In the genomic region with DNA sequence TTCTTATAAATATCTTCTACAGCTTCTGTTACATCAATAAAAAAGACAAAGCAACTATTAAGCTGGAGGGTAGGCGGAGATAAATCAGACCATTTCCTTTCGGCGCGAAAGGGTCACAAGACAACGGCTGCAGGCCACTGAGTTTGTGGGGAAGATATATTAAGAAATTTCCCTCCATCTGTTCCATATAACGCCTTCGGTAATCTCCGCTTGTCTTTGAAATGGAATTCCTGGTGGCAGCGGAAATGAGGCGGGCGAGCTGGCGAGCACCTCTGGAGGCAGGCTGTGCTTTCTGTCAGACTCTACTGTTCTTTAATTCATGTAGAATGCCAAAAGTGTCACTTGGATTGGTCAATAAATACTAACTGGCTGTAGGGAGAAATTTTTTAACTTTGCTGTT, we compare ENCODE assay signal across 14 mouse cellular contexts.
A peak's percentile ranks its signal among the peaks of the same experiment; 100 is the strongest.
DNase-seq lines count a peak whose midpoint lies in the region; ATAC-seq and TF ChIP-seq lines count a peak whose summit lies in the region.
"Had no signal": no experiment of that assay in that cellular context is flagged by ENCODE, and none has a peak within 500 bp of the region (broad histone marks: within the 10 kb centered on the region; RNA-seq: fewer than 3 reads in every experiment).

No protein-coding gene starts in this region.

- no peak for TF ChIP-seq CTCF in kidney, adult 2 months (conservative IDR thresholded peaks at IDR 0.05; ENCODE audit: insufficient read depth, insufficient read length, low read depth, low read length)

- H3K27me3 ChIP-seq in kidney, adult 2 months (replicated peaks; ENCODE audit: control insufficient read depth, insufficient read depth, low read length): no peaks in the 10 kb centered on the region
- no peaks in the 10 kb centered on the region for H3K27me3 ChIP-seq in kidney, embryonic 16.5 days (ENCODE audit: insufficient read depth, low read length)
- H3K27me3 ChIP-seq in neural tube, embryonic 11.5 days (ENCODE audit: control insufficient read depth, insufficient read depth, low read length): no peaks in the 10 kb centered on the region
- H3K27me3 ChIP-seq in neural tube, embryonic 15.5 days (replicated peaks): no peaks in the 10 kb centered on the region
- H3K27me3 ChIP-seq: midbrain, embryonic 15.5 days had no signal

- no peak overlapping the region for H3K9ac ChIP-seq in kidney, embryonic 16.5 days (replicated peaks; ENCODE audit: low read length)
- H3K9ac ChIP-seq in neural tube, embryonic 11.5 days (ENCODE audit: low read length): no peak overlapping the region
- H3K9ac ChIP-seq in neural tube, embryonic 15.5 days (replicated peaks): no peak overlapping the region
- H3K9ac ChIP-seq: liver, embryonic 14.5 days; midbrain, embryonic 15.5 days had no signal

- no peak overlapping the region for H3K4me3 ChIP-seq in kidney, adult 2 months (ENCODE audit: insufficient read depth, low read depth, low read length)
- no peak overlapping the region for H3K4me3 ChIP-seq in kidney, embryonic 16.5 days (ENCODE audit: low read length)
- H3K4me3 ChIP-seq in neural tube, embryonic 11.5 days (ENCODE audit: low read depth, low read length): no peak overlapping the region
- no peak overlapping the region for H3K4me3 ChIP-seq in neural tube, embryonic 15.5 days (replicated peaks)
- H3K4me3 ChIP-seq: erythroblast, embryonic 14.5 days; hindbrain, embryonic 10.5 days; midbrain, embryonic 15.5 days had no signal

- no peak for TF ChIP-seq POLR2A in kidney, adult 2 months (IDR thresholded peaks at IDR 0.05; ENCODE audit: low read depth, low read length)

- DNase-seq in embryo, embryonic 10.5 days (ENCODE audit: low spot score): peak; percentile 18
- DNase-seq in embryo, embryonic 9.5 days (ENCODE audit: extremely low spot score): no peak
- DNase-seq in kidney, adult 2 months: peak; percentile 59
- peak; percentile 28 for DNase-seq in neural tube, embryonic 11.5 days (ENCODE audit: low spot score)
- DNase-seq in gastrocnemius, postnatal 36 days: no peak
- no peak for DNase-seq in left cerebral cortex, postnatal 25 days (ENCODE audit: low spot score in 2 of 2)
- DNase-seq: cerebellum, adult 11 months had no signal

- no peak overlapping the region; the same call in 1 of the 2 replicates for H3K4me2 ChIP-seq in kidney, embryonic 16.5 days (replicated peaks; ENCODE audit: low read depth, low read length)
- no peak overlapping the region for H3K4me2 ChIP-seq in neural tube, embryonic 11.5 days (ENCODE audit: low read depth)
- H3K4me2 ChIP-seq in neural tube, embryonic 15.5 days: no peak overlapping the region
- H3K4me2 ChIP-seq: midbrain, embryonic 15.5 days had no signal

- 47% methylated on average over 12 of the region's 12 CpGs for WGBS in kidney, adult 2 months
- 40% methylated on average over 12 of the region's 12 CpGs for WGBS in kidney, embryonic 16.5 days
- 63% methylated on average over 12 of the region's 12 CpGs for WGBS in neural tube, embryonic 11.5 days
- WGBS in neural tube, embryonic 15.5 days: 44% methylated on average over 12 of the region's 12 CpGs

- H3K27ac ChIP-seq in kidney, adult 2 months (ENCODE audit: insufficient read depth, low read depth, low read length): no peak overlapping the region
- H3K27ac ChIP-seq in kidney, embryonic 16.5 days (ENCODE audit: low read length): no peak overlapping the region
- no peak overlapping the region for H3K27ac ChIP-seq in neural tube, embryonic 11.5 days (ENCODE audit: low read depth, low read length)
- H3K27ac ChIP-seq in neural tube, embryonic 15.5 days (replicated peaks): no peak overlapping the region; the same call in 1 of the 2 replicates
- H3K27ac ChIP-seq: hindbrain, embryonic 10.5 days; liver, embryonic 14.5 days; midbrain, embryonic 15.5 days had no signal

- no peaks in the 10 kb centered on the region for H3K36me3 ChIP-seq in kidney, adult 2 months (ENCODE audit: control insufficient read depth, insufficient read depth, low read length)
- H3K36me3 ChIP-seq in kidney, embryonic 16.5 days (ENCODE audit: insufficient read depth, low read length): peaks cover 2% of the 10 kb centered on the region; the same call in 1 of the 2 replicates
- no peaks in the 10 kb centered on the region; the same call in 1 of the 2 replicates for H3K36me3 ChIP-seq in neural tube, embryonic 11.5 days (ENCODE audit: control insufficient read depth, insufficient read depth, low read length)
- H3K36me3 ChIP-seq in neural tube, embryonic 15.5 days: no peaks in the 10 kb centered on the region
- H3K36me3 ChIP-seq: midbrain, embryonic 15.5 days had no signal

- H3K4me1 ChIP-seq in kidney, adult 2 months (ENCODE audit: control insufficient read depth, insufficient read depth, low read length): peaks cover 36% of the 10 kb centered on the region
- H3K4me1 ChIP-seq in kidney, embryonic 16.5 days (ENCODE audit: insufficient read depth, low read length): peaks cover 4% of the 10 kb centered on the region; the same call in 1 of the 2 replicates
- no peaks in the 10 kb centered on the region for H3K4me1 ChIP-seq in neural tube, embryonic 11.5 days (ENCODE audit: control insufficient read depth, insufficient read depth, low read length)
- peaks cover 11% of the 10 kb centered on the region for H3K4me1 ChIP-seq in neural tube, embryonic 15.5 days

- no peaks in the 10 kb centered on the region for H3K9me3 ChIP-seq in kidney, embryonic 16.5 days (ENCODE audit: low read length)
- H3K9me3 ChIP-seq in neural tube, embryonic 11.5 days (ENCODE audit: control insufficient read depth, low read length): no peaks in the 10 kb centered on the region
- H3K9me3 ChIP-seq in neural tube, embryonic 15.5 days (replicated peaks): no peaks in the 10 kb centered on the region
- H3K9me3 ChIP-seq: hindbrain, embryonic 10.5 days; midbrain, embryonic 15.5 days had no signal

- ATAC-seq in kidney, embryonic 16.5 days (ENCODE audit: low FRiP score, low TSS enrichment): no peak; the same call in 1 of the 2 replicates
- ATAC-seq in neural tube, embryonic 11.5 days (ENCODE audit: insufficient read depth, low FRiP score, low TSS enrichment): no peak
- no peak for ATAC-seq in neural tube, embryonic 15.5 days (ENCODE audit: low FRiP score)
- ATAC-seq: forebrain, embryonic 14.5 days; midbrain, embryonic 15.5 days had no signal

- intact Hi-C loops in gastrocnemius, postnatal 36 days (cut with DNase I): no loop called here
- intact Hi-C loops in left cerebral cortex, postnatal 25 days (cut with DNase I): no loop called here

Comparison
In these comparisons a context has a peak if more than half of its experiments do, and no peak if none do; other contexts are left out.
1. DNase-seq: peak in embryo, embryonic 10.5 days (single experiment), kidney, adult 2 months (single experiment) and neural tube, embryonic 11.5 days (single experiment); none in embryo, embryonic 9.5 days (single experiment), gastrocnemius, postnatal 36 days (0 of 2) and left cerebral cortex, postnatal 25 days (0 of 2).